Mouse (Mus musculus) heart, adult 9 months (tissue): ENCODE data around the gene Ank3.

Source experiments
- DNase-seq, 2 experiments: peaks; one replicate each; pipeline ENCODE4 v3.0.0; 2022; ENCODE audit warnings: low spot score in 2 of 2

Gene Ank3

GRCm38 (mm10) chr10:69414888-69415287 is 16.3 kb downstream of the Ank3 start:
- DNase-seq: no peak

- no peak for DNase-seq
Observed at GRCm38 (mm10) chr10:69418716-69419115, 20.1 kb downstream of the Ank3 start.

- DNase-seq: no peak
Observed at GRCm38 (mm10) chr10:69420306-69420705, 21.7 kb downstream of the Ank3 start.

- no peak for DNase-seq
Observed at GRCm38 (mm10) chr10:69424051-69424450, 25.5 kb downstream of the Ank3 start.

- DNase-seq: no peak
Observed at GRCm38 (mm10) chr10:69430138-69430537, 31.6 kb downstream of the Ank3 start.

GRCm38 (mm10) chr10:69431101-69431500 is 32.5 kb downstream of the Ank3 start:
- DNase-seq: no peak

GRCm38 (mm10) chr10:69435213-69435612 is 36.6 kb downstream of the Ank3 start:
- no peak for DNase-seq

GRCm38 (mm10) chr10:69439449-69439848 is 40.9 kb downstream of the Ank3 start:
- DNase-seq: no peak

- DNase-seq: no peak
Observed at GRCm38 (mm10) chr10:69444546-69444945, 46.0 kb downstream of the Ank3 start.

GRCm38 (mm10) chr10:69445951-69446350 is 47.4 kb downstream of the Ank3 start:
- DNase-seq: no peak

GRCm38 (mm10) chr10:69446566-69446965 is 48.0 kb downstream of the Ank3 start:
- no peak for DNase-seq

GRCm38 (mm10) chr10:69447308-69447707 is 48.7 kb downstream of the Ank3 start:
- DNase-seq: no peak

GRCm38 (mm10) chr10:69448174-69448573 is 49.6 kb downstream of the Ank3 start:
- no peak for DNase-seq

GRCm38 (mm10) chr10:69451006-69451405 is 52.4 kb downstream of the Ank3 start:
- DNase-seq: no peak

- DNase-seq: peak in 1 of 2 experiments; percentile 21
Observed at GRCm38 (mm10) chr10:69452180-69452977, 53.8 kb downstream of the Ank3 start.

- no peak for DNase-seq
Observed at GRCm38 (mm10) chr10:69453531-69453930, 55.0 kb downstream of the Ank3 start.

- DNase-seq: no peak
Observed at GRCm38 (mm10) chr10:69454480-69454879, 55.9 kb downstream of the Ank3 start.

- DNase-seq: no peak
Observed at GRCm38 (mm10) chr10:69464826-69465225, 66.3 kb downstream of the Ank3 start.

- DNase-seq: no peak
Observed at GRCm38 (mm10) chr10:69465558-69466200, 67.1 kb downstream of the Ank3 start.

GRCm38 (mm10) chr10:69466201-69466585 is 67.6 kb downstream of the Ank3 start:
- no peak for DNase-seq

- DNase-seq: peak; percentile 3 to 15
Observed at GRCm38 (mm10) chr10:69466586-69466985, 68.0 kb downstream of the Ank3 start.

- no peak for DNase-seq
Observed at GRCm38 (mm10) chr10:69467182-69467581, 68.6 kb downstream of the Ank3 start.

GRCm38 (mm10) chr10:69471841-69472240 is 73.3 kb downstream of the Ank3 start:
- no peak for DNase-seq
